Mouse (Mus musculus) neural tube, embryonic 14.5 days (tissue): ENCODE data around the gene Poglut1. TPM values are rescaled to one million over a fixed set of nuclear protein-coding genes. Genes with fewer than 3 reads are reported as not detected.

Source experiments
- ATAC-seq: fragments of 200-750 bp; cut with Nextera tagmentation; 2 replicates; pipeline ENCODE4 v1.8.0; 2017; ENCODE audit warnings: low read depth, mild to moderate bottlenecking, moderate TSS enrichment, moderate library complexity
- H3K27ac ChIP-seq: fragments of 300-500 bp; sonication (generic); 2 replicates; pipeline ENCODE4 v1.5.1; 2014; ENCODE audit warnings: low read depth, mild to moderate bottlenecking, control low read depth, low read length, moderate library complexity, mixed read lengths
- H3K27me3 ChIP-seq: fragments of 300-500 bp; sonication (generic); 2 replicates; pipeline ENCODE4 v1.6.1; 2014; ENCODE audit warnings: low read length; ENCODE audit not compliant: control insufficient read depth, insufficient read depth
- H3K36me3 ChIP-seq: fragments of 300-500 bp; sonication (generic); 2 replicates; pipeline ENCODE4 v1.6.1; 2014; ENCODE audit warnings: low read length, mixed read lengths; ENCODE audit not compliant: control insufficient read depth, insufficient read depth
- H3K4me1 ChIP-seq: fragments of 300-500 bp; sonication (generic); 2 replicates; pipeline ENCODE4 v1.6.1; 2014; ENCODE audit warnings: low read length; ENCODE audit not compliant: control insufficient read depth, insufficient read depth
- H3K4me2 ChIP-seq: fragments of 300-500 bp; sonication (generic); 2 replicates; pipeline ENCODE4 v1.6.1; 2014; ENCODE audit warnings: mild to moderate bottlenecking, low read depth, low read length, control low read depth
- H3K4me3 ChIP-seq: fragments of 300-500 bp; sonication (generic); 2 replicates; pipeline ENCODE4 v1.5.1; 2014; ENCODE audit warnings: low read depth, low read length, control low read depth, mixed read lengths
- H3K9ac ChIP-seq: fragments of 300-500 bp; sonication (generic); replicated peaks from 2 replicates; pipeline ENCODE4 v1.6.1; 2014; ENCODE audit warnings: low read depth, mild to moderate bottlenecking, control low read depth, low read length, mixed read lengths
- H3K9me3 ChIP-seq: fragments of 300-500 bp; sonication (generic); 2 replicates; pipeline ENCODE4 v1.6.1; 2016; ENCODE audit warnings: low read length; ENCODE audit not compliant: control insufficient read depth
- WGBS: fragments of 180-500 bp; shearing (Covaris S2); extraction: QIAGEN DNeasy Blood & Tissue Kit; methylation state at CpG from one replicate; pipeline ENCODE4 v1.1.7; 2014; 5-methylcytosine and 5-hydroxymethylcytosine counted together
- polyA plus RNA-seq: library from polyadenylated mRNA; unstranded; fragments of >200 nt; fragmentation: Nextera tagmentation; extraction: Ambion mirVana; gene quantifications from 2 replicates; pipeline ENCODE4 v1.2.1, GENCODE M21; 2014

Gene Poglut1
- 57.0 and 64.2 TPM in 2 replicates for polyA plus RNA-seq

- ATAC-seq = peak; percentile 97
- peak within 1 kb of the TSS; percentile 70 for H3K27ac ChIP-seq
- H3K9ac ChIP-seq = peak within 1 kb of the TSS; percentile 88
- peak within 1 kb of the TSS; percentile 49 for H3K4me2 ChIP-seq
- H3K4me1 ChIP-seq = peaks cover 13% of the 10 kb centered on the region
- WGBS = 3% methylated on average over 54 of the region's 54 CpGs
- peaks cover 6% of the 10 kb centered on the region; the same call in 1 of the 2 replicates for H3K36me3 ChIP-seq
- no peaks in the 10 kb centered on the region for H3K9me3 ChIP-seq
- peak within 1 kb of the TSS; percentile 79 for H3K4me3 ChIP-seq
- no peaks in the 10 kb centered on the region for H3K27me3 ChIP-seq
Measured at GRCm38 (mm10) chr16:38549479-38550396, at the start of gene Poglut1. Gene Poglut1, minus strand, starts transcription at chr16:38550258.

DNA sequence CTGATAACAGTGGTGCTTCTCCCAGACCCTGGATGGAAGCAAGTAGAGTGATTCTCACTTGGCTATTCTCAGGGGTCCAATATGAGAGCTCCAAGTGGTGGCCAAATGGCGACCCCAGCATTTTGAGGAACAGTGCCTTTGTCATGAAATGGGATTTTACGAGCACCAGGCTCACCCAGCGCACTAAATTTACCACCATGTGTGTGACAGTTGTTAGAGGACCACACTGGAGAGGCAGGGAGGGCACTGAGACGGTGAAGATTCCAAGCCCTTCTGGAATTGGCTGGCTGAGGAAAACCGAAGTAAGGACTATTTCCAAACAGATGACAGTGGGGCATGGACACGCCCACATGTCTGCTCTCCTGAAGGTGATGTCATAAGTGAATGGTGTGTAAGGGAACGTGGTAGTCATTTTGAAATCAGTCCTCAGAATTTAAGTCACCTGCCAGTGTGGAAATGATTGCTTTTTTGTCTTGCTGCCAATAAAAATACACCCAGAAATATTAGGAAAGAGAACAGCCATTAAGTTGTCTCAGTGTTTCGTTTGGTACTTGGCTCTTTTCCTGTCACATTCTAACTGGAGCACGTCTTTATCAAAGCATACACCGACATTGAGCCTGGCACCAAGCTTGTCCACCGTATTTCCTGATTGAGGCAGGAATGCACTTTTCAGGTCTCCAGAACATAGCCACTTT, 49.1 kb upstream of the Poglut1 start:
- Histone ChIP-seq H3K4me3 (no peak overlapping the region), H3K27ac (no peak overlapping the region), H3K4me1 (no peaks in the 10 kb centered on the region), H3K27me3 (no peaks in the 10 kb centered on the region), H3K9ac (no peak overlapping the region), H3K9me3 (no peaks in the 10 kb centered on the region), H3K4me2 (no peak overlapping the region), H3K36me3 (no peaks in the 10 kb centered on the region)
- no peak for ATAC-seq
- 62% methylated on average over 11 of the region's 11 CpGs for WGBS

DNA sequence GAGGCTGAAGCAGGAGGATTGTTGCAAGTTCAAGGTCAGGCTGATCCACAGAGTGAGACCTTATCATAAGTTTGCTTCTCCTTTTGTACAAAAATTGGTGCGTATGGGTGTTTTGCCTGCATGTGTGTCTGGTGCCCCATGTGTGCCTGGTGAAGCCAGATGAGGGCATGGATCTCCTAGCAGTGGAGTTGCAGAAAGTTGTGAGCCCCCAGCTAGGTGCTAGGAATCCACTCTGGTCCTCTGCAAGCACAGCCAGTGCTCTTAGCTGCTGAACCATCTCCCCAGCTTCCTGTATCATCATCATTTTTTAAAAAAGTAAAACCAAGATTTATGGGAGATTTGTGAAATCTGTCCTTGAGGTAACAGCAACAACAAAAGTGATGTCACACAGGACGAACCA, 46.6 kb upstream of the Poglut1 start:
- 89% methylated on average over 2 of the region's 2 CpGs for WGBS
- Histone ChIP-seq H3K36me3 (peaks cover 2% of the 10 kb centered on the region; the same call in 1 of the 2 replicates), H3K27ac (no peak overlapping the region), H3K9ac (no peak overlapping the region), H3K4me3 (no peak overlapping the region), H3K27me3 (no peaks in the 10 kb centered on the region), H3K9me3 (no peaks in the 10 kb centered on the region), H3K4me2 (no peak overlapping the region), H3K4me1 (no peaks in the 10 kb centered on the region)
- no peak for ATAC-seq

GRCm38 (mm10) chr16:38596099-38596498, 46.0 kb upstream of the Poglut1 start:
- no peaks in the 10 kb centered on the region for H3K4me1 ChIP-seq
- no peak overlapping the region for H3K4me2 ChIP-seq
- ATAC-seq = no peak
- no peak overlapping the region for H3K9ac ChIP-seq
- no peaks in the 10 kb centered on the region for H3K9me3 ChIP-seq
- H3K4me3 ChIP-seq = no peak overlapping the region
- peaks cover 8% of the 10 kb centered on the region; the same call in 1 of the 2 replicates for H3K36me3 ChIP-seq
- WGBS = 92% methylated on average over 2 of the region's 2 CpGs
- no peaks in the 10 kb centered on the region for H3K27me3 ChIP-seq
- no peak overlapping the region for H3K27ac ChIP-seq

- Histone ChIP-seq H3K9me3 (no peaks in the 10 kb centered on the region), H3K4me3 (no peak overlapping the region), H3K36me3 (peaks cover 8% of the 10 kb centered on the region; the same call in 1 of the 2 replicates), H3K4me2 (no peak overlapping the region), H3K4me1 (no peaks in the 10 kb centered on the region), H3K27ac (no peak overlapping the region), H3K9ac (no peak overlapping the region), H3K27me3 (no peaks in the 10 kb centered on the region)
- no peak for ATAC-seq
- WGBS = 94% methylated on average over 1 of the region's 1 CpGs
Measured at GRCm38 (mm10) chr16:38594435-38594834, 44.4 kb upstream of the Poglut1 start.

DNA sequence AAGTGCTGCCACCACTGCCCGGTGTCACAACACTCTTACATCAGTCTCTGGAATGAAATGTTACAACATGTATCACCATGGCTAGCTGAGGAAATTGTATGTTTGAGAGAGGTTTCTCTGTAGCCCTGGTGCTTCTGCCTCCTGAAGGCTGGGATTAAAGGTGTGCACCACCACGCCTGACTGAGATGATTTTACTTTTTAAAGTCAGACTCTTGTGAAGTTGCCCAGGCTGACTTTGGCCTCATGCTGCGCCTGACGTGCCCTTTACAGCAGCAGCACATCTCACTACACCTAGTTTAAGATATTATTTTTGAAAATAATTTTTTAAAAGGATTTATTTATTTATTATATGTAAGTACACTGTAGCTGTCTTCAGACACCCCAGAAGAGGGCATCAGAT, 42.9 kb upstream of the Poglut1 start:
- 97% methylated on average over 4 of the region's 4 CpGs for WGBS
- Histone ChIP-seq H3K4me1 (no peaks in the 10 kb centered on the region), H3K4me2 (no peak overlapping the region), H3K4me3 (no peak overlapping the region), H3K27ac (no peak overlapping the region), H3K9ac (no peak overlapping the region), H3K36me3 (peaks cover 8% of the 10 kb centered on the region; the same call in 1 of the 2 replicates), H3K27me3 (no peaks in the 10 kb centered on the region), H3K9me3 (no peaks in the 10 kb centered on the region)
- no peak for ATAC-seq

DNA sequence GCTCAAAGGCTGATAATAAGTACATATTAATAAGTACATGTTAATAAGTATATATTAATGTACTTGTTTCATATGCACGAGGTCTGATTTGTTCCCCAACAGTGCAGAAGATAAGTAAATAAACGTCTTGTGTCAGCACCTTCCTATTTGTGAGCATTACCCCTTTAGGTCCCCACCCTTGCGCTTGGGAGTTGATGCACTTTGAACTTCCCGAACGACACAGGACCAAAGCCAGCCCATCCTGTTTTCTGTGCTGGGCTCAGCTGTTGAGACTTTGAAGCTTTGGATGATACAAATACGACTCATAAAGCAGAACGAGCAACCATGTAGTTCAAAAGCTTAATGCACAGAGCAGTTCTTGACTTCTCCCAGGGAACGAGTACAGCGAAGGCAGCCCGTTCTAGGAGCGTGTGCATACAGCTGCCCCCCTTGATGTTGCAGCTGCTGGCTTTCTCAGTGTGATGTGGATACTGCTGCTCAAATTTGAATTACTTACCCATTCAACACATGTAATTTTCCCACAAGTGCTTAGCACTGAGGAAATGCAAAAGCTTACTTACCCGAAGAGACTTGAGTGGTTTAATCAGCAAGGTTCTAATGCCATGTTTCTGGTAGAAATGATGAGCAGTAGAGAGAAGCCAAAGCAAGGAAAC, 42.1 kb upstream of the Poglut1 start:
- Histone ChIP-seq H3K27ac (no peak overlapping the region), H3K9ac (no peak overlapping the region), H3K36me3 (peaks cover 10% of the 10 kb centered on the region), H3K4me1 (no peaks in the 10 kb centered on the region), H3K4me2 (no peak overlapping the region), H3K9me3 (no peaks in the 10 kb centered on the region), H3K4me3 (no peak overlapping the region), H3K27me3 (no peaks in the 10 kb centered on the region)
- WGBS = 90% methylated on average over 12 of the region's 12 CpGs
- ATAC-seq = no peak

- 78% methylated on average over 3 of the region's 3 CpGs for WGBS
- H3K9ac ChIP-seq = no peak overlapping the region
- no peaks in the 10 kb centered on the region for H3K4me1 ChIP-seq
- peaks cover 15% of the 10 kb centered on the region for H3K36me3 ChIP-seq
- no peaks in the 10 kb centered on the region for H3K9me3 ChIP-seq
- no peaks in the 10 kb centered on the region for H3K27me3 ChIP-seq
- no peak overlapping the region for H3K27ac ChIP-seq
- no peak overlapping the region for H3K4me3 ChIP-seq
- no peak for ATAC-seq
- H3K4me2 ChIP-seq = no peak overlapping the region
Measured at GRCm38 (mm10) chr16:38591506-38591905, 41.4 kb upstream of the Poglut1 start.
